Mouse (Mus musculus) intestine, postnatal 0 days (tissue): ENCODE results near the gene Kcnk16. TPM values are rescaled to one million over a fixed set of nuclear protein-coding genes. Genes with fewer than 3 reads are reported as not detected.

Experiments used
- ATAC-seq: fragments of 200-750 bp; cut with Nextera tagmentation; 2 replicates; pipeline ENCODE4 v1.8.0; 2017; ENCODE audit warnings: mild to moderate bottlenecking, moderate TSS enrichment, moderate library complexity
- H3K27ac ChIP-seq: fragments of 300-500 bp; sonication (generic); 2 replicates; pipeline ENCODE4 v1.5.1; 2014; ENCODE audit warnings: mild to moderate bottlenecking, low read depth, low read length, moderate library complexity
- H3K27me3 ChIP-seq: fragments of 300-500 bp; sonication (generic); replicated peaks from 2 replicates; pipeline ENCODE4 v1.6.1; 2014; ENCODE audit warnings: low read length, mixed read lengths; ENCODE audit not compliant: control insufficient read depth, insufficient read depth
- H3K36me3 ChIP-seq: fragments of 300-500 bp; sonication (generic); 2 replicates; pipeline ENCODE4 v1.6.1; 2014; ENCODE audit warnings: mild to moderate bottlenecking, moderate library complexity; ENCODE audit not compliant: control insufficient read depth, insufficient read depth
- H3K4me1 ChIP-seq: fragments of 300-500 bp; sonication (generic); replicated peaks from 2 replicates; pipeline ENCODE4 v1.6.1; 2014; ENCODE audit warnings: antibody characterized with exemption, low read length, mixed read lengths; ENCODE audit not compliant: control insufficient read depth, insufficient read depth
- H3K4me2 ChIP-seq: fragments of 300-500 bp; sonication (generic); replicated peaks from 2 replicates; pipeline ENCODE4 v1.6.1; 2014; ENCODE audit warnings: low read depth, mild to moderate bottlenecking, moderate library complexity
- H3K4me3 ChIP-seq: fragments of 300-500 bp; sonication (generic); 2 replicates; pipeline ENCODE4 v1.5.1; 2014; ENCODE audit warnings: low read depth, low read length
- H3K9ac ChIP-seq: fragments of 300-500 bp; sonication (generic); 2 replicates; pipeline ENCODE4 v1.6.1; 2014; ENCODE audit warnings: mild to moderate bottlenecking, low read depth, low read length
- H3K9me3 ChIP-seq: fragments of 300-500 bp; sonication (generic); 2 replicates; pipeline ENCODE4 v1.6.1; 2016; ENCODE audit warnings: mixed run types; ENCODE audit not compliant: control insufficient read depth
- CTCF ChIP-seq: sonication (generic); IDR thresholded peaks from 2 replicates; pipeline ENCODE4 v1.5.1; 2016; ENCODE audit warnings: low read depth, mild to moderate bottlenecking, control low read depth, antibody characterized with exemption, moderate library complexity
- WGBS: fragments of 180-500 bp; shearing (Covaris S2); extraction: QIAGEN DNeasy Blood & Tissue Kit; methylation state at CpG from one replicate; pipeline ENCODE4 v1.1.7; 2014; 5-methylcytosine and 5-hydroxymethylcytosine counted together
- polyA plus RNA-seq: library from polyadenylated mRNA; unstranded; fragments of >200 nt; fragmentation: Nextera tagmentation; extraction: Ambion mirVana; gene quantifications from 2 replicates; pipeline ENCODE4 v1.2.1, GENCODE M21; 2015

Gene Kcnk16
- polyA plus RNA-seq, 1 experiment from 2014 or later: 1.1 TPM

DNA sequence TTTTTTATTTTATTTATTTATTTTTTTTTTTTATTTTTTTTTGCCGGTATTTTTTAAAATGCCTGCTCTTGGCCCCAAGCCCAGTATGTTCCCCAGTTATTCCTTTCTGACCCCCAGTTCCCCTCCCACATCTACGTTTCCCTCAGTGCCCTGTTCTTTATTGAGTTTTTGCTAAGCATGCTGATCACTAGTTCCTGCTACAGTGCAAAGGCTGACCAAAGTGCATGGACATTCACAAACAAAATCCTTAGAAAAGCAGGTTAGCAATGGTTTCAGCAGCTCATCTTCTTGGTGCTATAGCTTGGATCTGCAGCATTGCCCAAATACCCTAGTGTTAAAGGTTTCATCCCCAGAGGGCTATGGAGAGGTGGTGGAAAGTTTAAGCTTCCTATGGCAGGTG lies 42.0 kb downstream of the Kcnk16 start:
- WGBS: 31% methylated on average over 2 of the region's 2 CpGs
- no peaks in the 10 kb centered on the region for H3K27me3 ChIP-seq
- H3K4me1 ChIP-seq: peaks cover 12% of the 10 kb centered on the region
- H3K4me3 ChIP-seq: no peak overlapping the region
- no peak for TF ChIP-seq CTCF
- H3K4me2 ChIP-seq: no peak overlapping the region
- H3K36me3 ChIP-seq: no peaks in the 10 kb centered on the region
- 0 out of 2 replicates have a peak overlapping the region, but pooled peaks have one; percentile 3 for H3K27ac ChIP-seq
- H3K9me3 ChIP-seq: no peaks in the 10 kb centered on the region
- ATAC-seq: no peak
- H3K9ac ChIP-seq: no peak overlapping the region

DNA sequence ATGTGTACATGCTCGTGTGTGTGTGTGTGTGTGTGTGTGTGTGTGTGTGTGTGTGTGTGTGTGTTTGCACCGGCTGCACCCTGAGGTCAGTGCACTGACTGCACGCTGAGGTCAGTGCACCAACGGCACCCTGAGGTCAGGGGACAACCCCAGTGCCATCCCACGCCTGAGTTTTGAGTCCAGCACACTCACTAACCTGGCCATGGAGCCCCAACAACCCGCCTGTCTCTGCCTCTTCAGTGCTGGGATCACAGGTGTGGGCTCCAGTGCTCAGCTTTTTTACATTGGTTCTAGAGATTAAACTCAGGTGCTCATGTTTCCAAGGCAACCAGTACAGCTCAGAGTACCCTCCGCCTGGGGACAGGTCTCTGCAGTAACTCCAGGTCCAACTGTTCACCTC lies 42.5 kb downstream of the Kcnk16 start:
- Histone ChIP-seq H3K27ac (0 out of 2 replicates have a peak overlapping the region, but pooled peaks have one; percentile 3), H3K9me3 (no peaks in the 10 kb centered on the region), H3K9ac (no peak overlapping the region), H3K27me3 (no peaks in the 10 kb centered on the region), H3K4me2 (no peak overlapping the region), H3K36me3 (no peaks in the 10 kb centered on the region), H3K4me3 (no peak overlapping the region), H3K4me1 (peaks cover 12% of the 10 kb centered on the region)
- TF ChIP-seq CTCF: no peak
- 27% methylated on average over 7 of the region's 7 CpGs for WGBS
- no peak for ATAC-seq

DNA sequence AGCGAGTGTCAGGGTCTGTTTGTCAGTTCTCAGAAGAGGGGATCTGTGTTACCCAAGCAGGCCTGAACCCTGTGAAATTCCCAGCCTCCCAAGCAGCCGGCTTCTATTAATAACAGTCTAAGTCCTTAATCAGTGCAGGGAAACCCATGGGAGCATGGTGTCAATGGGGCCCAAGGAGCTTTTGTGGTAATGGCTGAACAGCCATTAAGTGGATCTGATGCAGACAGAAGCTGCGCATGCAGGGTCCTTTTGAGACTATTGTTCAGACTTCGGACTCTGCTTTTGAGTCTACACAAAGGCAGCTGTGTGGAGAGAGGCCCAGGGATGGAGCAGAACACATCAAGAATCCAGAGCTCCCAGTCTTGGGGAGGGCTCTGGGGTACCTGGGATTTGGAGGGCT lies 43.5 kb downstream of the Kcnk16 start:
- ATAC-seq: no peak
- 0 out of 2 replicates have a peak overlapping the region, but pooled peaks have one; percentile 31 for H3K9ac ChIP-seq
- 61% methylated on average over 4 of the region's 4 CpGs for WGBS
- H3K4me3 ChIP-seq: no peak overlapping the region
- no peak overlapping the region; the same call in 1 of the 2 replicates for H3K27ac ChIP-seq
- no peaks in the 10 kb centered on the region for H3K9me3 ChIP-seq
- peaks cover 6% of the 10 kb centered on the region; the same call in 1 of the 2 replicates for H3K4me1 ChIP-seq
- no peaks in the 10 kb centered on the region for H3K36me3 ChIP-seq
- H3K4me2 ChIP-seq: no peak overlapping the region
- no peak for TF ChIP-seq CTCF
- no peaks in the 10 kb centered on the region for H3K27me3 ChIP-seq

DNA sequence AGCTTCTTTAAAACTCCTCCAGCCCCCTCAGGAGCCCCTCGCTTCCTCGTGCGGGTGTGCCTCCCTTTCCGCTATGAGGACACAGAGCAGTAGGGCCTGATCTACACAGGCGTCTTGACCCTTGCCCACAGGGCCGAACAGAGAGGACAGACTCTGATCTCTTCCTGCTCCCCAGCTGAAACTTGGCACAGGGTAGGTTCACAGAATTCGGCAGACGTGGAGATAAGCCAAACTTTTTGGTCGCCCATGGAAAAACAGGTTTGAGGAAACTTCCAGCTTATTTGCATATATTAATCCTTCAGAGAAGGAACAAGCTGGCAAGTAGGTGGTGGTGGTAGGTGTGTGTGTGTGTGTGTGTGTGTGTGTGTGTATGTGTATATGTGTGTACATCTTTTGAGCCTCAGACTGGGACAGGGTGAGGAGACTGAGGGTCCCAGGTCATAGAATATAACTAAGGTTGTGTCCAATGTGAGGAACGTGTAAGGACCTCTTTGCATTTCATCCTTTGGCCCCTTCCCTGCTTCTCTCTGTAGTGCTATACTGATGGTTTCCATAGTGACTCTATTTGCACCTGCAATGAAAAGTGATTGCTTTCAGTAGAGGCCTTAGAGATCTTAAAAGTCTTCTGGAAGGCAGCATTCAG lies 44.3 kb downstream of the Kcnk16 start:
- ATAC-seq: no peak; the same call in 1 of the 2 replicates
- H3K27ac ChIP-seq: peak overlapping the region; percentile 76

DNA sequence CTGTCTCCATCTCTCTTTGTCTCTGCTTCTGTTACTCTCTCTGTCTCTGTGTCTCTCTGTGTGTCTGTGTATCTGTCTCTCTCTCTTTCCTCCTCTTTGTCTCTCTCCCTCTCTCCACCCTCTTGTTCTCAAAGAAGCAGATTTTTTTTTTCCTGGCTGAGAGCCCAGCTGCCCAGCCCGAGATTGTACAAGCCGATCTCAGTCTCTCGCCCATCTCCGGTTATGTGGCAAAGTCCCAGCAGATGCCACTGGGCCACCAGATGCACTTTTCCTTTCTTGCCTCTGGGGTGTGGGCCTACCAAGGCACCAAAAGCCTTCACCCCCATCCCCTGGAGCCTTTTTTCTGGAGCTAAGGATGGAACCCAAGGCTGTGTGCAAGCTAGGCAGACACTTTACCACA lies 44.8 kb downstream of the Kcnk16 start:
- Histone ChIP-seq H3K27ac (peak overlapping the region; percentile 76), H3K9ac (no peak overlapping the region), H3K36me3 (no peaks in the 10 kb centered on the region), H3K9me3 (no peaks in the 10 kb centered on the region), H3K4me1 (peaks cover 4% of the 10 kb centered on the region; the same call in 1 of the 2 replicates), H3K4me2 (no peak overlapping the region), H3K27me3 (no peaks in the 10 kb centered on the region), H3K4me3 (no peak overlapping the region)
- ATAC-seq: no peak
- no peak for TF ChIP-seq CTCF
- WGBS: 12% methylated on average over 4 of the region's 4 CpGs

More for the DNA sequence above, 44.3 kb downstream of the Kcnk16 start:
- no peaks in the 10 kb centered on the region for H3K9me3 ChIP-seq
- H3K27me3 ChIP-seq: no peaks in the 10 kb centered on the region
- H3K4me1 ChIP-seq: peaks cover 4% of the 10 kb centered on the region; the same call in 1 of the 2 replicates
- WGBS: 30% methylated on average over 10 of the region's 10 CpGs
- H3K36me3 ChIP-seq: no peaks in the 10 kb centered on the region
- H3K4me2 ChIP-seq: no peak overlapping the region
- no peak overlapping the region for H3K4me3 ChIP-seq
- H3K9ac ChIP-seq: no peak overlapping the region
- TF ChIP-seq CTCF: no peak

DNA sequence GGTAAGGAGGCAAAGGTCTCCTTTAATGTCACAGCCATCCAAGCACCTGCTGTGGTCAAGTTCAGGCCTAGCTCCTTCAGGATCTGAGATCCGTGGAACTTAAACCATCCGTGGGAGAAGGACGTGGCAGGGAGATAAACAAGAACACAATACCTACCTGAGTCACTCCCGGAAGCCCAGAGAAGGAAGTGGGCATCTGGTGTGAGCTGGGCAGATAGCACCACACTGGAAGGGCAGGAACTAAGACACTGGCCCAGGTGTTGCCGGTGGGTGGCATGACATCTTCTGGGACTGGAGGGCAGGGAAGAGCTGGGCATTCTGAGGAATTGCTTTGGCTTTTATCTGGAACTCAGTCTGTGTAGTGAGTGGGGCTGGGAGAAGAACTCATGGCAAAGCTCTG lies 45.7 kb downstream of the Kcnk16 start:
- peaks cover 4% of the 10 kb centered on the region; the same call in 1 of the 2 replicates for H3K4me1 ChIP-seq
- H3K27ac ChIP-seq: peak overlapping the region; percentile 64
- H3K9ac ChIP-seq: no peak overlapping the region
- H3K36me3 ChIP-seq: no peaks in the 10 kb centered on the region
- H3K4me3 ChIP-seq: no peak overlapping the region
- TF ChIP-seq CTCF: no peak
- WGBS: 44% methylated on average over 5 of the region's 5 CpGs
- no peaks in the 10 kb centered on the region for H3K27me3 ChIP-seq
- H3K4me2 ChIP-seq: no peak overlapping the region
- H3K9me3 ChIP-seq: no peaks in the 10 kb centered on the region
- ATAC-seq: peak; percentile 27; the same call in 1 of the 2 replicates
